Mouse (Mus musculus) c-Kit-positive CD71-positive TER-119-negative erythroid progenitor cells, embryonic 14.5 days (primary cell): ENCODE results near the gene Nisch.

ENCODE experiments used
- DNase-seq: peaks from one replicate; pipeline ENCODE4 v3.0.0-alpha.2; 2013; ENCODE audit warnings: low read depth

Gene Nisch

DNA sequence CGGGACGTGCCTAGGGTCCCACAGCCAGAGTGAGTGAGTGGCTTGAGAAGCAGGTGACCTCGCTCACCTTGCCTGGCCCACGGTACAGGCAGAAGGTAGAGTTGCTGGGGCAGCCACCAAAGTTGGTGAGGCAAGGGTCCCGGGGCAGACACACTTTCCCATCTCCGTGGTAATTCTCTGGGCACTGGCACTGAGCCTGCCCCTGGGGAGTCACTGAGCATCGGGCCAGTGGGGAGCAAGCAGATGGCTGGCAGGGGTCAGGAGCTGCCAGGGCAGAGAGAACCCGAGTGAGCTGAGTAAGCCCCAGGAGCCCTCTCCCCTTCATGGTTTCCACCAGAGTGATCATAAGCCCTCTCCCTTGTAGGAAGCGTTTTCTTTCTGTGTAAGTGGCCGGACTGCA, 55.1 kb downstream of the Nisch start:
- no peak for DNase-seq

DNA sequence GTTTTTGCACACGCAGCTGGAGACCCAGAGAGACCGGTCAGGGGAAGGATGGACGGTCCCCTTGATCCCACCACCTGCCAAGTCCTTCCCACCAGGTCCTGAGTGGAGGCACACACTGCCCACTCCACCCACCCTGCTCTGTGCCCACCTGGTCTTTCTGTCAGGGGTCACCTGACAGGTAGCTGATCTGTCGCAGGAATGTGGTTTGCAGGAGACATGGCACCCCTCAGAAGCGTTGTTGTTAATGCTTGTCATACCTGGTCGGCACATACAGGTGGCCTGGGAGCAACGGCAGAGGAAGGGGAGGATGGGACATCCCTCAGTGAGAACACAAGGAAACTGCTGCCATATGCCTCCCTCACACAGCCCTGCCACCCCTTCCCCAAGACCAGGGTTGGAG, 55.6 kb downstream of the Nisch start:
- DNase-seq = no peak

GRCm38 (mm10) chr14:31160196-31161150, 56.3 kb downstream of the Nisch start:
- no peak for DNase-seq

DNA sequence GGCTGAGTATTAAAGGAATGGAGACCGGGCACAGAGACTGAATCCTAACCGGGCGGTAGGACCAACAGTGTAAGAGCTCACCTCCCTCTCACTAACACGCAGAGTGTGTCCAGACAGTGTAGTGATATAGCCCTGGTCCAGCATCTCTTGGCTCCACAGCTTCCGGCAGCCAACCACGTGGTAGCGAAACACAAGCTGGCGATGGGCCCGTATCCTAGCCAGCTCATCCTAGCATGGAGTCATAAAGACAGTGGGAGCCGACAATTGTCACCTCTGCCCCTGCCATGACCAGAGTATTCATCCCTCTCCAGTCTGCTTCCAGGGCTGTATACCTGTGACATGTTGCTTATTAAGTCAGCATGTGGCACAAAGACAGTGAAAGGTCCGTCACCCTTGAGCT, 71.1 kb downstream of the Nisch start:
- no peak for DNase-seq

DNA sequence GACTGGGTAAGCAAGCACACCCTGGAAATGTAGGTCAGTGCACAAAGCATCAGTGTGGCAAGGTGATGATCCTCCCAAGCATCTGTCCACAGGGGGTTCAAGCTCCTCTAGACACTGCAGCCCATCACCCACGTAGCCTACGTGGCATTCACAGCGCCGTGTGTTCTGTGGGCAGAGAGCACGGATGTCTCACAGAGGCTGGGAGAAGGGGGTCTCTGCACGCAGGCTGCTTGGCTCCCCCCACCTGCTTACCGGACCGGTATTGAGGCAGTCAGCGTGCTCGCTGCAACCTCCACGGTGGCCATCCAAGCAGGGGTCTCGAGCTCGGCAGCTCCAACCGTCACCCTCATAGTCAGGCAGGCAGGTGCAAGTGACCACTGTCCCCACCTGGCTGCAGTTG, 75.7 kb downstream of the Nisch start:
- no peak for DNase-seq

GRCm38 (mm10) chr14:31140141-31140540, 76.6 kb downstream of the Nisch start:
- DNase-seq = no peak

GRCm38 (mm10) chr14:31139666-31140065, 77.1 kb downstream of the Nisch start:
- no peak for DNase-seq

GRCm38 (mm10) chr14:31138897-31139429, 77.8 kb downstream of the Nisch start:
- no peak for DNase-seq

GRCm38 (mm10) chr14:31138219-31138896, 78.4 kb downstream of the Nisch start:
- DNase-seq = no peak

- no peak for DNase-seq
Measured at GRCm38 (mm10) chr14:31137791-31138190, 79.0 kb downstream of the Nisch start.

GRCm38 (mm10) chr14:31137281-31137595, 79.5 kb downstream of the Nisch start:
- DNase-seq = no peak

DNA sequence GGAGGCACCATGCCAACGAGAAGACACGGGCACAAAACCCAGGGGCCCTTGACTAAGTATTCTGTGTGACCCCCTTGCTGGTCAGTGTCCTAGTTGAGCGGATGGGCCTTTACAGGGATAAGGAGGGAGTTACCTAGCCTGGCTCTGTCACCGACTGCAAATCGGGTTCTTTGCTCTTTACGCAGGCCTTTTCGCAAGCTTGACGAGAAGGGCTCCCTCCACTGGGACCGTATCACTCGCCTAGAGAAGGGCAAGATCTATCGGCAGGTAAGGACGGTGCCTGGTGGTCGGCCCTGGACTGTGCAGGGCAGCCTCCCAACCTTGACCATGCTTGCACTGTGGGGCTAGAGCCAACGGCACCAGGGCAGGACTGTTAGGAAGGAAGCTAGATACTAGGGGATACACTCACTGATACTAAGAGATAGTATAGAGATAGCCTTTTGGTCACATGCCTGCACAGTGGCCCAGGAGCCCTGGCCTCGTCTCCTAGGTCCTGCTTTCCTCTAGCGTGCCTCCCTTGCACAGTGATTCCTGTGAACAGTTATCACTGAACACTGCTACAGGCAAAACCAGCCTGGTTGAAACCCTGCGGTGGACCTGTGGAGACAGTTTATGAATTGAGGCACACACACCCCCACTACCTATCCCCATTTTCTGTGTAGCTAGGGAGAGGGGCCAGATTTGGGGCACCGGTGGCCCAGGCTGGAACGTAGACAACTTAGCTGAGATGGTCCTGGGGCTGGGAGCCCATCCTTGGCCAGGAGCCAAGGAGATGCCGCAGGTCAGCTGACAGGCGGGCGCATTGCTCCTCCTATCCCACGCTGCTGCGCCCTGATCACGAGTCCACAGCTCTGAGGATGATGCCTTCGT, 80.1 kb downstream of the Nisch start:
- DNase-seq = no peak

- no peak for DNase-seq
Measured at GRCm38 (mm10) chr14:31135495-31136410, 81.0 kb downstream of the Nisch start.

DNA sequence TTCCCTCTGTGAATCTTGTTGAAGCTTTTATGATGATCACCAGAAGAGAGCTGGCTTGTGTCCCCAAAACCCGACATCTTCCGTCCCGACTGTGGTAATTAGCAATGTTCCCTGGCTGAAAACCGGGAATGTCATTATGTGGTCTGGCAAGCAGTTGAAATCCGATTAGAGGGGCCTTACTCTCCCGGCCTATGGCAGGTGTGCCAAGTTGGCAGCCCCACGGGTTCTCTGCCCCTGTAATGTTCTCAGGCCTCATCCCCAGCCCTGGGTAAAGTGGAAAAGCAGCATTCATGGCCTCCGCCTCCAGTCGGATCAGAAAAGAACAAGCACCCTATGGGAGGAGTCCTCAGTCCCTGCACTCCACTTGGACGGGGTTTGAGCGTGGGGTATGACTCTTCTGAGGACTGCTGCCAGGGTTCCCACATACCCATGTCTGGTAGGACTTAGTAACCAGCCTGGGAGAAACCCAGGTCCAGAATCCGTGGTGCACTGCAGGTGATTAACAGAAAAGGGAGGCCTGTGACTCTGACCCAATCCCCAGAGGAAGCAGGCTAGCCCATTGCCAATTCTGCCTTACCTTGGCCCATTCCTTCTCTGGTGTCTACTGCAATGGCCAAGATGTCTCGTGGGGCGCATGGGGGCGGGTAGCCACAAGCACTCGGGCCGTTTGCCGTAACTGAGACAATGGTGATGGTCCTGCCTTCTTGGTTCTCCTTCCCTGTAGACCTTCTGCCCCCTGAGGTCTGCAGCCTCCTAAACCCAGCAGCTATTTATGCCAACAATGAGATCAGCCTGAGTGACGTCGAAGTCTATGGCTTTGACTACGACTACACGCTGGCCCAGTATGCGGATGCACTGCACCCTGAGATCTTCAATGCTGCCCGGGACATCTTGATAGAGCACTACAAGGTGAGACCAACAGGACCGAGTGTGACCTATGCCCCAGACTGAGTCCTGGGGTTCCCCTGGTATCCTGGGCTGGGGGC, 82.4 kb downstream of the Nisch start:
- DNase-seq = no peak

DNA sequence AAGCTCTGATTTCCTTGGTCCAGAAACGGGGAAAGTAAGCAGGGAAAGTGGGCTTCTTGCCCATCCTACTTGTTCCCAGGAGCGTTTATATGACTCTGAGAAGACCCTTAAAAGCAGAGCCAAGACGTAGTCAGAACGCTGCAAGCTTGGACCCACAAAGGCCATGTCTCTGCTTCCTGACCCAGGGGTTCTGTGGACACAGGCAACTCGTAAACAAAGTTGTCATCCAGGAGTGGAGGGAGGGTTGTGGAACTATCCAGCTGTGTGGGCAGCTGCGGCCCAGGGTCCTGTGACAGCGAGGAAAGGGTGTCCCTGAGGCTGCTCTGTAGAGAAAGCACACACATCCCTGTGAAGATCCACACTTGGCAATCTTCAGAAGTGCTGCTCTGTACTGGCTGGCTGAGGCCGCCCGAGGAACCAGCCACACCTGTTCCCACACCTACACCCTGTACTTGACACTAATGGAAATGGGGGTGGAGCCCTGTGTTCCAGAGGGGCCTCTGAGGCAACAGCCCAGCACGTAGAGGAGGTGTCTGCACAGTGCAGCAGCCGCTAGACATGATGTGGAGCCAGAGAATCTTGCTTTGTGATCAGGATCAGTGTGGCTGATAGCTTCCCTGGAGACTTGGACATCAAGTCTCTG, 83.6 kb downstream of the Nisch start:
- DNase-seq = no peak

- no peak for DNase-seq
Measured at GRCm38 (mm10) chr14:31132491-31132975, 84.2 kb downstream of the Nisch start.

DNA sequence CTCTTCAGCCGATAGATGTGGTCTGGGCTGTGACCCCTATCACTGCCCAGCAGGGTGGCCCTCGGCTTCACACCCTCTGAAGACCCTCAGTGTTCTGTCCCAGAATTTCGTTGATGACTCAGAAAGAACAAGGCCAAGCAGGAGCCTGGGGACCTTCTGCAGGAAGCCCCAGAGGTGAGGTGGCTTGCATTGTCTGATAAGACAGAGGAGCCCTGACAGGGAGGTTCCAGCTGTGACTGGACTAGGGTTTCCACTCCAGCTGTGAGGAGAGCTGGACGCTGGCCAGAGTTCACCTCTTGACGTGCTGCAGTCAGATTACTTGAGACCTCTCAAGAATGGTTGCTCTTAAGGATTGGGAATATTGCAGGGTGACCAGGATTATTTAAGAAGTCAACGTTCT, 84.7 kb downstream of the Nisch start:
- DNase-seq = no peak

DNA sequence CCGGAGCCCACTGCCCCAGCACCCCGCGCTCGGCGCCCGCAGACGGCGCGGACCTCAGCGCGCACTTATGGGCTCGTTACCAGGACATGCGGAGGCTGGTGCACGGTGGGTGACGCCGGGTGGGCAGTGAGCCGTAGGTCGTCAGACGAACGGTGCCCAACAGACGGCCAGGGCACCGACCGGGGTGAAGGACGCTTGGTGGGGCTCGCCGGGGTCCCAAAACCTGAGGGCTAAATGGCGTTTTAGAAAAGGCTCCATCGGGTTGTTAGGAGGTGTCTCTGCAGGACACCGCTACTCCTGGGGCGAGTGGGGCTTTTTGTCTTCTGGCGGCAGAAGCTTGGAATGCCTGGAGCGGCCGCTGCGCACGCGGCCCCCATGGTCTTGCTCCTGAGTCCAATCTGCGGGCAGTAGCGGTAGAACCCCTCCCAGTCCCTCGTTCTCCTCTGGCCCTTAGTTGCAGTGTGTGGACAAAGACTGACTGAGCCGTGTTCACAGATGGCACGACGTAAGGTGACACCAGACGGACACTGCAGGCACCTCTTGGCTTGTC, 85.4 kb downstream of the Nisch start:
- DNase-seq = no peak
